Mouse (Mus musculus) MEL (cell line): ENCODE measurements around the gene Kcnd2.

ENCODE experiments used
- CTCF ChIP-seq, 3 experiments: IDR thresholded peaks in 2 of 3; conservative IDR thresholded peaks in 1 of 3; 2 replicates each; pipeline ENCODE4 v1.5.1; 2011 to 2012; ENCODE audit warnings: low read length in 3 of 3, low read depth in 2 of 3, mild to moderate bottlenecking in 2 of 3, improper control_type of control experiment in 1 of 3, inconsistent platforms in 1 of 3, mixed read lengths in 1 of 3, moderate library complexity in 1 of 3; ENCODE audit not compliant: control insufficient read depth in 1 of 3, insufficient read depth in 1 of 3, poor library complexity in 1 of 3, severe bottlenecking in 1 of 3
- ZKSCAN1 ChIP-seq: IDR thresholded peaks from 2 replicates; pipeline ENCODE4 v1.6.1; 2012; ENCODE audit warnings: low read depth, mild to moderate bottlenecking, inconsistent platforms, low read length, improper control_type of control experiment, moderate library complexity

DNA sequence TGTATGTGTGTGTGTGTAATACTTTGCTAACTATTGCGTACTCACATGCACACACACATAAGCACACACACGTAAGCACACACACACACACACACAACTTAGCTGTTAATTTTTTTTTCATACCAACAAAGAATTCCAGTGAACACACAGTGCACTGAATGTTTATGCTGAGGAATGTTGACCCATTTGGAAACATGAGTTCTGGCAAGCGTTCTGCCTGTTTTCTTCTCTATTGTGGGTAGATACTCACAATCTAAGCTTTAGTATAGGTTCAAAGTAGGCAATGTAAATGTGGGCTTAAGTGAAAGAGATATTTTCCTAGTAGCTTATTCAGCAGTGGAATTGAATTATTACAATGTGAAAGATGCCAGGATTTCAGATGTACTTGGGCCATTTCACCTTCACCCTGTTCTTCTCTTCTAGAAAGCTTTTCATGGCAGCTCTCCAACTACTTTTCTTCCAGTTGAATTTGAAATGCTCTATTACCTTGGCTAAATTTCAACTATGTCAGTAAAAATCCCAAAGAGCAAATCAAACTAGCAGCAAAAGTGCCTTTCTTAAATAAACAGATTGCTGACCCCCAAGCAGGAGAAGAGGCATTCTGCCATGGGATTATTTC is 295.4 kb downstream of the Kcnd2 start:
- TF ChIP-seq CTCF (IDR thresholded peaks at IDR 0.05 in 2 of 3, conservative IDR thresholded peaks at IDR 0.05 in 1 of 3; ENCODE audit: control insufficient read depth in 1 of 3, insufficient read depth in 1 of 3, low read depth in 2 of 3, low read length in 3 of 3, poor library complexity in 1 of 3, severe bottlenecking in 1 of 3) (no peak), ZKSCAN1 (no peak)
